Mouse (Mus musculus) ovary, postnatal 14 days (tissue): ENCODE data around the gene Acta1.

ENCODE experiments used
- DNase-seq: peaks from one replicate; pipeline ENCODE4 v3.0.0; 2022; ENCODE audit warnings: low spot score

The Acta1 gene

GRCm38 (mm10) chr8:123883094-123883493, 11.5 kb downstream of the Acta1 start:
- no peak for DNase-seq

- no peak for DNase-seq
Measured at GRCm38 (mm10) chr8:123882412-123882811, 12.1 kb downstream of the Acta1 start.

- DNase-seq: no peak
Measured at GRCm38 (mm10) chr8:123880821-123881350, 13.7 kb downstream of the Acta1 start.

- DNase-seq: no peak
Measured at GRCm38 (mm10) chr8:123880271-123880670, 14.3 kb downstream of the Acta1 start.

GRCm38 (mm10) chr8:123877865-123878264, 16.7 kb downstream of the Acta1 start:
- no peak for DNase-seq

GRCm38 (mm10) chr8:123874324-123874723, 20.2 kb downstream of the Acta1 start:
- DNase-seq: no peak

GRCm38 (mm10) chr8:123873364-123873763, 21.2 kb downstream of the Acta1 start:
- DNase-seq: no peak

GRCm38 (mm10) chr8:123872048-123872447, 22.5 kb downstream of the Acta1 start:
- DNase-seq: no peak

- no peak for DNase-seq
Measured at GRCm38 (mm10) chr8:123866971-123867370, 27.6 kb downstream of the Acta1 start.

- DNase-seq: no peak
Measured at GRCm38 (mm10) chr8:123865786-123866185, 28.8 kb downstream of the Acta1 start.

GRCm38 (mm10) chr8:123860386-123860785, 34.2 kb downstream of the Acta1 start:
- DNase-seq: no peak

GRCm38 (mm10) chr8:123859648-123860259, 34.8 kb downstream of the Acta1 start, which contains the start of gene Ccsap:
Ccsap (minus strand) TSS chr8:123860209.
- peak; percentile 31 for DNase-seq

GRCm38 (mm10) chr8:123858941-123859647, 35.5 kb downstream of the Acta1 start:
- DNase-seq: peak; percentile 85

GRCm38 (mm10) chr8:123858574-123858940, 36.0 kb downstream of the Acta1 start:
- DNase-seq: no peak

GRCm38 (mm10) chr8:123857361-123857760, 37.2 kb downstream of the Acta1 start:
- no peak for DNase-seq

GRCm38 (mm10) chr8:123854733-123855475, 39.6 kb downstream of the Acta1 start:
- no peak for DNase-seq

- DNase-seq: no peak
Measured at GRCm38 (mm10) chr8:123854252-123854651, 40.3 kb downstream of the Acta1 start.

- no peak for DNase-seq
Measured at GRCm38 (mm10) chr8:123851590-123851989, 43.0 kb downstream of the Acta1 start.

GRCm38 (mm10) chr8:123849352-123849751, 45.2 kb downstream of the Acta1 start:
- no peak for DNase-seq

- DNase-seq: no peak
Measured at GRCm38 (mm10) chr8:123847546-123847945, 47.0 kb downstream of the Acta1 start.

GRCm38 (mm10) chr8:123846509-123846908, 48.0 kb downstream of the Acta1 start:
- DNase-seq: no peak

- no peak for DNase-seq
Measured at GRCm38 (mm10) chr8:123845991-123846390, 48.6 kb downstream of the Acta1 start.

- DNase-seq: no peak
Measured at GRCm38 (mm10) chr8:123845114-123845513, 49.4 kb downstream of the Acta1 start.
